Mouse (Mus musculus) neural tube, embryonic 11.5 days (tissue): ENCODE measurements around the gene Olfr814. TPM values are rescaled to one million over a fixed set of nuclear protein-coding genes. Genes with fewer than 3 reads are reported as not detected.

Source experiments
- polyA plus RNA-seq: library from polyadenylated mRNA; unstranded; fragments of >200 nt; fragmentation: Nextera tagmentation; extraction: Ambion mirVana; gene quantifications from 2 replicates; pipeline ENCODE4 v1.2.1, GENCODE M21; 2014

The Olfr814 gene
- polyA plus RNA-seq, 1 experiment from 2014 or later: not detected

Other genes starting within 250 kb of the Olfr814 start
- gene Olfr799, start 242.4 kb downstream of the Olfr814 start, polyA plus RNA-seq: not detected in 2 replicates
- gene Olfr800, start 222.2 kb downstream of the Olfr814 start, polyA plus RNA-seq: not detected in 2 replicates
- not detected in 2 replicates for gene Olfr801, start 206.0 kb downstream of the Olfr814 start, polyA plus RNA-seq
- gene Olfr802, start 191.7 kb downstream of the Olfr814 start, polyA plus RNA-seq: not detected in 2 replicates
- gene Olfr803, start 185.6 kb downstream of the Olfr814 start, polyA plus RNA-seq: not detected in 2 replicates
- gene Olfr804, start 176.6 kb downstream of the Olfr814 start, polyA plus RNA-seq: not detected in 2 replicates
- not detected in 2 replicates for gene Olfr805, start 150.5 kb downstream of the Olfr814 start, polyA plus RNA-seq
- not detected in 2 replicates for gene Olfr806, start 137.9 kb downstream of the Olfr814 start, polyA plus RNA-seq
- not detected in 2 replicates for gene Olfr807, start 122.1 kb downstream of the Olfr814 start, polyA plus RNA-seq
- not detected in 2 replicates for gene Olfr808, start 114.4 kb downstream of the Olfr814 start, polyA plus RNA-seq
- gene Olfr809, start 105.2 kb downstream of the Olfr814 start, polyA plus RNA-seq: not detected in 2 replicates
- gene Olfr810, start 84.9 kb downstream of the Olfr814 start, polyA plus RNA-seq: not detected in 2 replicates
- not detected in 2 replicates for gene Olfr811, start 75.5 kb downstream of the Olfr814 start, polyA plus RNA-seq
- not detected in 2 replicates for gene Olfr812, start 33.8 kb downstream of the Olfr814 start, polyA plus RNA-seq
- not detected in 2 replicates for gene Olfr813, start 24.5 kb downstream of the Olfr814 start, polyA plus RNA-seq
- not detected in 2 replicates for gene Olfr815, start 26.0 kb upstream of the Olfr814 start, polyA plus RNA-seq
- gene Olfr816, start 35.7 kb upstream of the Olfr814 start, polyA plus RNA-seq: not detected in 2 replicates
- not detected in 2 replicates for gene Olfr818, start 69.2 kb upstream of the Olfr814 start, polyA plus RNA-seq
- not detected in 2 replicates for gene Olfr819, start 87.4 kb upstream of the Olfr814 start, polyA plus RNA-seq
- gene Olfr247, start 96.3 kb upstream of the Olfr814 start, polyA plus RNA-seq: not detected in 2 replicates
- not detected in 2 replicates for gene Gm10310, start 105.2 kb upstream of the Olfr814 start, polyA plus RNA-seq
- gene Olfr820, start 132.8 kb upstream of the Olfr814 start, polyA plus RNA-seq: not detected in 2 replicates
- gene Olfr821, start 150.5 kb upstream of the Olfr814 start, polyA plus RNA-seq: not detected in 2 replicates
- gene Olfr822, start 191.4 kb upstream of the Olfr814 start, polyA plus RNA-seq: not detected in 2 replicates
- gene Olfr823, start 235.5 kb upstream of the Olfr814 start, polyA plus RNA-seq: not detected in 2 replicates